Comparison of ENCODE assay signal across 23 mouse cellular contexts in the genomic region with DNA sequence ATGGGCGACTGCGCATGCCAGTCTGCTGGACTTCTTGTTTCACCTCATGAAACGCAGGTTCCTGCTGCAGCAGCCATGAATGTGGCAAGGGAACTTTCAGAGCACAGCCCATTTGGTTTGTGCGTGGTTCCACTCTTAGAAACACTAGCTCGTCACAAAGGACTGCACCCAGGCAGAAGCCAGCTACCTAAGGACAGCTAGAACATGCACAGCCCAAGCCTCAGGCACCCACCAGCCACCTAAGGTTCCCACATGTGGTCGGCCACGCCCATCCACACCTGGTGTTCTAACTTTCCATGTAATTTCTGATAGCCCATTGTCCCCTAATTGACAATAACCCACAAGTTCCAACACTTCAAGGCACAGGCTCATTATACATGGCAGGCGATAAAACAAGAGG.
A peak's percentile ranks its signal among the peaks of the same experiment; 100 is the strongest.
DNase-seq lines count a peak whose midpoint lies in the region; ATAC-seq and TF ChIP-seq lines count a peak whose summit lies in the region.
"Had no signal": no experiment of that assay in that cellular context is flagged by ENCODE, and none has a peak within 500 bp of the region (broad histone marks: within the 10 kb centered on the region; RNA-seq: fewer than 3 reads in every experiment).

No protein-coding gene starts in this region.

- no peak for TF ChIP-seq EP300 in CH12.LX (IDR thresholded peaks at IDR 0.05; ENCODE audit: low read length)

- DNase-seq in forebrain, embryonic 11.5 days (ENCODE audit: low spot score): peak; percentile 45
- no peak for DNase-seq in limb, embryonic 10.5 days (ENCODE audit: low spot score)
- DNase-seq in CH12.LX (ENCODE audit: extremely low read depth): peak; percentile 11
- DNase-seq: adrenal gland, adult 2 months; adrenal gland, postnatal 10 days; adrenal gland, postnatal 25 days; B cell, adult 2 months; cerebellum, adult 11 months; cerebellum, adult 18-20 months; cerebellum, adult 8-10 months; cerebellum, adult 9-11 months; cerebellum, postnatal 14 days; cerebellum, postnatal 36 days; embryo, embryonic 11 days had no signal

- TF ChIP-seq CTCF in CH12.LX (conservative IDR thresholded peaks at IDR 0.05 in 1 of 2, IDR thresholded peaks at IDR 0.05 in 1 of 2; ENCODE audit: low read depth in 2 of 2, low read length in 2 of 2): no peak

- dilution Hi-C loops in CH12.LX (cut with MboI; ENCODE audit: extremely low pct_ligation_motif_present, extremely low pct_unique_long_range_greater_than_20kb, low sequenced_read_pairs): no loop called here

- no peaks in the 10 kb centered on the region for H3K9me3 ChIP-seq in forebrain, embryonic 11.5 days (ENCODE audit: control insufficient read depth, low read length)
- no peaks in the 10 kb centered on the region for H3K9me3 ChIP-seq in forebrain, embryonic 12.5 days
- no peaks in the 10 kb centered on the region for H3K9me3 ChIP-seq in limb, embryonic 15.5 days
- no peaks in the 10 kb centered on the region for H3K9me3 ChIP-seq in limb, embryonic 10.5 days (replicated peaks)
- H3K9me3 ChIP-seq in CH12.LX (replicated peaks; ENCODE audit: low read length): no peaks in the 10 kb centered on the region
- H3K9me3 ChIP-seq: embryonic facial prominence, embryonic 13.5 days; embryonic facial prominence, embryonic 15.5 days; forebrain, embryonic 10.5 days had no signal

- TF ChIP-seq RAD21 in CH12.LX (IDR thresholded peaks at IDR 0.05; ENCODE audit: low read depth, low read length): no peak

- in situ Hi-C loops in CH12.LX (cut with MboI; ENCODE audit: low pct_ligation_motif_present, low pct_unique_long_range_greater_than_20kb, low sequenced_read_pairs): no loop called here

- H3K4me1 ChIP-seq in forebrain, embryonic 11.5 days (replicated peaks; ENCODE audit: control insufficient read depth, insufficient read depth, low read length): 0 out of 2 replicates have a peak, but pooled peaks cover 2% of the 10 kb centered on the region
- H3K4me1 ChIP-seq in forebrain, embryonic 12.5 days: no peaks in the 10 kb centered on the region; the same call in 1 of the 2 replicates
- peaks cover 24% of the 10 kb centered on the region for H3K4me1 ChIP-seq in limb, embryonic 15.5 days
- H3K4me1 ChIP-seq in limb, embryonic 10.5 days: peaks cover 40% of the 10 kb centered on the region
- peaks cover 0 to 11% of the 10 kb centered on the region in 2 experiments; a peak in 1 of 4 replicates for H3K4me1 ChIP-seq in CH12.LX (ENCODE audit: control insufficient read depth in 1 of 2, insufficient read depth in 2 of 2)

- TF ChIP-seq POLR2A in CH12.LX (IDR thresholded peaks at IDR 0.05; ENCODE audit: low read depth, low read length): no peak

- no peaks in the 10 kb centered on the region for H3K79me2 ChIP-seq in CH12.LX (replicated peaks; ENCODE audit: control insufficient read depth, extremely low read depth, insufficient read depth, poor library complexity, severe bottlenecking)

- no peak for ATAC-seq in forebrain, embryonic 11.5 days (replicated peaks; ENCODE audit: low FRiP score)
- ATAC-seq in forebrain, embryonic 12.5 days (ENCODE audit: low FRiP score): no peak
- ATAC-seq in limb, embryonic 15.5 days (ENCODE audit: insufficient number of reproducible peaks, low FRiP score, low TSS enrichment, low read depth): no peak
- ATAC-seq: CD4-positive, CD25-positive, alpha-beta regulatory T cell, adult 4 months; forebrain, embryonic 14.5 days; forebrain, embryonic 16.5 days had no signal

- no peaks in the 10 kb centered on the region for H3K36me3 ChIP-seq in forebrain, embryonic 11.5 days (ENCODE audit: control insufficient read depth, insufficient read depth, low read length)
- H3K36me3 ChIP-seq in forebrain, embryonic 12.5 days (replicated peaks): no peaks in the 10 kb centered on the region
- no peaks in the 10 kb centered on the region for H3K36me3 ChIP-seq in limb, embryonic 15.5 days
- no peaks in the 10 kb centered on the region for H3K36me3 ChIP-seq in limb, embryonic 10.5 days
- no peaks in the 10 kb centered on the region for H3K36me3 ChIP-seq in CH12.LX (replicated peaks in 1 of 2; ENCODE audit: control insufficient read depth in 1 of 2, insufficient read depth in 1 of 2, low read length in 1 of 2)
- H3K36me3 ChIP-seq: embryonic facial prominence, embryonic 13.5 days; embryonic facial prominence, embryonic 15.5 days; forebrain, embryonic 10.5 days had no signal

- no peak overlapping the region for H3K9ac ChIP-seq in forebrain, embryonic 11.5 days (ENCODE audit: low read length)
- H3K9ac ChIP-seq in forebrain, embryonic 12.5 days: no peak overlapping the region
- no peak overlapping the region for H3K9ac ChIP-seq in limb, embryonic 15.5 days
- no peak overlapping the region for H3K9ac ChIP-seq in CH12.LX (ENCODE audit: insufficient read depth, low read depth)
- H3K9ac ChIP-seq: embryonic facial prominence, embryonic 13.5 days; embryonic facial prominence, embryonic 15.5 days had no signal

- no peak overlapping the region for H3K4me2 ChIP-seq in forebrain, embryonic 11.5 days (ENCODE audit: low read depth, low read length, severe bottlenecking)
- no peak overlapping the region for H3K4me2 ChIP-seq in forebrain, embryonic 12.5 days
- H3K4me2 ChIP-seq in limb, embryonic 15.5 days: no peak overlapping the region
- H3K4me2 ChIP-seq in CH12.LX (ENCODE audit: insufficient read depth, low read depth, poor library complexity, severe bottlenecking): no peak overlapping the region
- H3K4me2 ChIP-seq: embryonic facial prominence, embryonic 13.5 days; embryonic facial prominence, embryonic 15.5 days had no signal

- H3K27ac ChIP-seq in forebrain, embryonic 11.5 days (ENCODE audit: low read depth, low read length): no peak overlapping the region
- no peak overlapping the region for H3K27ac ChIP-seq in forebrain, embryonic 12.5 days
- 0 out of 2 replicates have a peak overlapping the region, but pooled peaks have one; percentile 29 for H3K27ac ChIP-seq in limb, embryonic 15.5 days
- H3K27ac ChIP-seq in limb, embryonic 10.5 days: no peak overlapping the region
- no peak overlapping the region for H3K27ac ChIP-seq in CH12.LX (ENCODE audit: insufficient read depth, low read depth)
- H3K27ac ChIP-seq: embryonic facial prominence, embryonic 13.5 days; embryonic facial prominence, embryonic 15.5 days; forebrain, embryonic 10.5 days had no signal

- no peaks in the 10 kb centered on the region for H3K27me3 ChIP-seq in forebrain, embryonic 11.5 days (ENCODE audit: control insufficient read depth, insufficient read depth, low read length)
- H3K27me3 ChIP-seq in forebrain, embryonic 12.5 days: no peaks in the 10 kb centered on the region
- no peaks in the 10 kb centered on the region for H3K27me3 ChIP-seq in limb, embryonic 15.5 days
- H3K27me3 ChIP-seq in limb, embryonic 10.5 days (ENCODE audit: low read depth, poor library complexity, severe bottlenecking): no peaks in the 10 kb centered on the region
- H3K27me3 ChIP-seq in CH12.LX (replicated peaks): no peaks in the 10 kb centered on the region
- H3K27me3 ChIP-seq: embryonic facial prominence, embryonic 13.5 days; embryonic facial prominence, embryonic 15.5 days had no signal

- H3K4me3 ChIP-seq in forebrain, embryonic 11.5 days (ENCODE audit: low read depth, low read length): no peak overlapping the region
- no peak overlapping the region for H3K4me3 ChIP-seq in forebrain, embryonic 12.5 days (replicated peaks)
- H3K4me3 ChIP-seq in limb, embryonic 15.5 days: no peak overlapping the region
- H3K4me3 ChIP-seq in limb, embryonic 10.5 days: no peak overlapping the region
- H3K4me3 ChIP-seq in CH12.LX (replicated peaks in 1 of 3; ENCODE audit: low read depth in 2 of 3, low read length in 2 of 3, poor library complexity in 1 of 3): no peak overlapping the region
- H3K4me3 ChIP-seq: embryonic facial prominence, embryonic 13.5 days; embryonic facial prominence, embryonic 15.5 days; erythroblast, embryonic 14.5 days; forebrain, embryonic 10.5 days had no signal

- 89% methylated on average over 8 of the region's 8 CpGs for WGBS in forebrain, embryonic 11.5 days
- 93% methylated on average over 8 of the region's 8 CpGs for WGBS in forebrain, embryonic 12.5 days
- 82% methylated on average over 8 of the region's 8 CpGs for WGBS in limb, embryonic 15.5 days
- WGBS in limb, embryonic 10.5 days: 86% methylated on average over 8 of the region's 8 CpGs

TF ChIP-seq in CH12.LX, 34 proteins besides CTCF, POLR2A, EP300 and RAD21:
- TF ChIP-seq HCFC1 (IDR thresholded peaks at IDR 0.05; ENCODE audit: low read depth, low read length) (no peak), BHLHE40 (IDR thresholded peaks at IDR 0.05; ENCODE audit: low read depth, low read length) (no peak)
